Mouse (Mus musculus) macrophage (primary cell): ENCODE measurements around the gene Polr2c. TPM values are rescaled to one million over a fixed set of nuclear protein-coding genes. Genes with fewer than 3 reads are reported as not detected.

Source experiments
- H3K27ac ChIP-seq: fragments of 350-480 bp; formaldehyde crosslinking; 2 replicates; pipeline ENCODE4 v1.9.0; 2021
- H3K36me3 ChIP-seq: fragments of 350-480 bp; formaldehyde crosslinking; 2 replicates; pipeline ENCODE4 v1.9.0; 2021; ENCODE audit errors: inconsistent target
- H3K4me3 ChIP-seq: fragments of 350-480 bp; formaldehyde crosslinking; 2 replicates; pipeline ENCODE4 v1.9.0; 2021; ENCODE audit errors: inconsistent target
- H3K79me2 ChIP-seq: fragments of 350-480 bp; formaldehyde crosslinking; 2 replicates; pipeline ENCODE4 v1.9.0; 2021; ENCODE audit errors: inconsistent target
- WGBS: methylation state at CpG from one replicate; pipeline ENCODE4 v1.1.7; 2026; ENCODE audit warnings: inconsistent platforms; ENCODE audit not compliant: missing documents; 5-methylcytosine and 5-hydroxymethylcytosine counted together
- polyA plus RNA-seq: library from polyadenylated mRNA; stranded (reverse); fragments of 250-400 nt; gene quantifications from 3 replicates; pipeline ENCODE4 v1.2.4, GENCODE M21; 2018; ENCODE audit warnings: inconsistent platforms

Gene Polr2c
- polyA plus RNA-seq, 1 experiment from 2014 or later: 24.0 TPM

DNA sequence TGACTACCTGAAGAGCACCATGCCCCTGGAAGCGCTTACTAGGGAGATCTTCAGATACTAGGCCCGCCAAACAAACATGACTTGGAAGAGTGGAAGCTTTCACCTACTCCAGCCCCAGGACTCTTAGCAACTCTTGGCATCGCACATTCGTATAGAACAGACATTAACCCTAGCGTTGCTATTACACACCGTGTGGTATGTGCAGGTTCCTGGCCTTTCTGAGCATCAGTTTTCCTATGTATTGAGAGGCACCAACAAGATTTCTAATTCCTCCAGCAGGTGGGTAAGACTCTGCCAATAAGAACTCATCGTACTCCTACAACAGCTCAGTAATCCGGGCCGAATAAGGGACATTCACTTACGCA is 59.7 kb downstream of the Polr2c start:
- Histone ChIP-seq H3K4me3 (no peak overlapping the region; the same call in 1 of the 2 replicates), H3K79me2 (no peaks in the 10 kb centered on the region), H3K36me3 (no peaks in the 10 kb centered on the region), H3K27ac (no peak overlapping the region)
- 31% methylated on average over 10 of the region's 10 CpGs for WGBS

DNA sequence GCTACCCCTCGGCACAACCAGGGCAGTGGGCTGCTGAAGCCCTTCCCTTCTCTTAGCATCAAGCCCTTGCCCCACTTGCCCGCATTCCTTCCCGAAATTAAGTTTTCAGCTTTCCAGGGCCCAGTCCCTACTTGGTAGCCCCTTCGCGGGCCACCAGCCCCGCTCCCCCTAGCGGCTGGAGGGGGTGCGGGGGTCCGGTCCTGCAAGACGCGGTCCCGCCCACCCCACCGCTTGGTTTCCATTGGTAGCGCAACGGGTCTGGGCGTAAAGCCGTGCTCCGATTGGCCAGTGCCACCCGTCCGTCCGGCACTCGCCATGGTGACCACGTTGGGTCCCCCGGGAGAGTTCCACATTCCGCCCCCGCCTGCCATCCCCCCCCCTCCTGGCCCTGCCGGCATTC is 60.1 kb downstream of the Polr2c start:
- Histone ChIP-seq H3K27ac (no peak overlapping the region), H3K36me3 (no peaks in the 10 kb centered on the region), H3K4me3 (no peak overlapping the region; the same call in 1 of the 2 replicates), H3K79me2 (no peaks in the 10 kb centered on the region)
- 2% methylated on average over 26 of the region's 27 CpGs for WGBS

DNA sequence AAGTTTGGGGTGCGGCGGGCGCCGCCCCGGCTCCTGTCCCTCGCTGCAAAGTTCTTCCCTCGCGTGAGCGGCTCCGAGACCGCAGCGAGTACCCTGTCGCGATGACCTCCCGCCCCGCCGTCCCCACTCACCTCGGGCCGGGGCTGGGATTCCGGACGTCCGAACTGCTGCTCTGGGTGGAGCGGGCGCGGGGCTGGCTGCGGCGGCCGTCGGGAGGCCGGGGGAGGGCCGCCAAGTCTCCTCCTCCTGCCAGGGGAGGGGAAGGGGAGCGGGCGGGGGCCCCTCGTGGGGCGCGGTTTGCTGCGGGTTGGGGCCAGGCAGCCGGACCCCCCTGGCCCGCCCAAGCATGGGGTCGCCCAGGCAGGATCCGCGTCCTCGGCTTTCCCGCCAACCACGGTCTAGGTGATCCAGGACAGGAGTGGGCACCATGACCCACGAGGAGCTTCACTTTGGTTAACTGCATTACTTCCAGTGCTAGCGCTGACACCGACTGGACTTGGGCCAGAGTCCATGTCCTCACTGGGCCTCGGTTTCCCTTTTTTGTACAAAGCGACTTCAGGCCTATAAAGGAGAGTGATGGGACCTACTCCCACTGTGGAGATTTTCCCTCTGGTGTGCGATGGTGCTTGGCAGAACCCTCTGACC is 60.7 kb downstream of the Polr2c start, which contains the start of gene Ccdc102a:
TSS of gene Ccdc102a (minus strand) at position 248 of the 645 bp plus-strand sequence.
- Histone ChIP-seq H3K36me3 (no peaks in the 10 kb centered on the region), H3K79me2 (no peaks in the 10 kb centered on the region), H3K27ac (no peak within 1 kb of the TSS), H3K4me3 (no peak within 1 kb of the TSS; the same call in 1 of the 2 replicates)
- WGBS: 14% methylated on average over 46 of the region's 51 CpGs

DNA sequence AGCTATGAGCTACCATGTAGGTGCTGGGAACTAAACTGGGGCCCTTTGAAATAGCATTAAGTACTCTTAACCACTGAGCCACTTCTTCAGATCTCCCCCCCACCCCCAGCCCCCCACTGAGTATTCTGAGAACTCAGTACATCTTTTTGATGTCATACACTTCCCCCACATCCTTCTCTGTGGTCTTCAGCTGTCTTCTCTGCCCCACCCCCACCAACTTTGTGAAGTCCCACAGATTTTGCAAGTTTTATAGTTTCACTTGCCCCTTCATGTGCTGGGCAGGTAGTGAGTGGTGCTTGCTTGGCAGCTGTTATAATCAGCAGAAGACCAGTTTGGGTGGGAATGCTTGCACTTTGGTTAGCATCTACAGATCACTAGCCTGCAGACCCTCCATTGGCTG is 62.0 kb downstream of the Polr2c start:
- Histone ChIP-seq H3K36me3 (no peaks in the 10 kb centered on the region), H3K79me2 (no peaks in the 10 kb centered on the region), H3K4me3 (no peak overlapping the region), H3K27ac (no peak overlapping the region)

DNA sequence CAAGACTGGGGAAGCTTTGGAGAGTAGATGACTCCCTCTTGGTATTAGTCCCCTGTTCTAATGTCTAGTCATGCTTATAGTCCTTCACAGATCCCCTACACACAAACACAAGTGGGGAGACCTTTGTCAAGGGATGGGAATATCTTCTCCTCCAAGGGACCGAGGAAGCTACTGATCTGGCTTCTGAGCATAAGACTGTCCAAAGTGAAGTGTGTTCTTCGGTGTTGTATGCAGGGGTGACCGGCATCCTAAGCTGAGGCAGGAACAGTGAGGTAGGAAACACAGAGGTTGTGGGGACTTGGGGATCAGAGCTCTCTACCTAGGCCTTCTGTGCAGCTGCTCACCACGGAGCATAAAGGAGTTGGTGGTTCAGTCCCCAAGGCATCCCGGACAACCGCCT is 64.9 kb downstream of the Polr2c start:
- Histone ChIP-seq H3K4me3 (no peak overlapping the region), H3K79me2 (no peaks in the 10 kb centered on the region), H3K27ac (no peak overlapping the region), H3K36me3 (no peaks in the 10 kb centered on the region)
- 91% methylated on average over 6 of the region's 6 CpGs for WGBS

DNA sequence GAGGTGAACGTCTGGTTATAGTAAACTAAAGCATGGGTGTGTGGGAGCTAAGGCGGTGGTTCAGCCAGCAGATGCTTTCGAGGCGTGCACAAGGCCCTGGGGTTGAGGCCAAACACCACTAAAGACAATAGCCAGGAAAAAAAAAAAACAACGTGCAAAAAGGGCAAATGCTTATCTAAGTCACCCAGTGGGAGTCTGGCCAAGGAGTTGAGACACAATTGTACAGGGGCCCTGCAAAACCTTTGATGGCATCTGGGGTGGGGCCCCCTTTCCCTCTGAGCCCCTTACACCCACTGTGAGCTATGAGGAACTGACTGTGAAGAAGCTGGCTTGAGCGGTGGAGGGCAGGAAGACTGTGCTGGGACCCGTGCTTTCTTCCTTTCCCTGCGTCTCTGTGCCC is 65.4 kb downstream of the Polr2c start:
- 46% methylated on average over 7 of the region's 8 CpGs for WGBS
- Histone ChIP-seq H3K36me3 (no peaks in the 10 kb centered on the region), H3K4me3 (no peak overlapping the region), H3K79me2 (no peaks in the 10 kb centered on the region), H3K27ac (no peak overlapping the region)

Other genes with a start within 250 kb of the Polr2c start
- 25.2 to 117 TPM (median 41.6 TPM) in 3 replicates for gene Arl2bp, start 190.8 kb upstream of the Polr2c start, polyA plus RNA-seq
- gene Pllp, start 161.2 kb upstream of the Polr2c start, polyA plus RNA-seq: not detected in 3 replicates
- 0.78 to 3.7 TPM (median 0.89 TPM) in 3 replicates for gene Ccl22, start 111.9 kb upstream of the Polr2c start, polyA plus RNA-seq
- gene Cx3cl1, start 85.4 kb upstream of the Polr2c start, polyA plus RNA-seq: 0.32 to 0.77 TPM (median 0.51 TPM) in 3 replicates
- not detected in 3 replicates for gene Ccl17, start 47.0 kb upstream of the Polr2c start, polyA plus RNA-seq
- gene Coq9, start 19.1 kb upstream of the Polr2c start, polyA plus RNA-seq: 15.7 to 29.9 TPM (median 26.3 TPM) in 3 replicates
- 10.8 to 28.7 TPM (median 20.3 TPM) in 3 replicates for gene Ciapin1, start 19.1 kb upstream of the Polr2c start, polyA plus RNA-seq
- 1.9 to 2.3 TPM (median 2.0 TPM) in 3 replicates for gene Dok4, start 18.9 kb downstream of the Polr2c start, polyA plus RNA-seq
- gene Ccdc102a, start 60.6 kb downstream of the Polr2c start, polyA plus RNA-seq: 0.06 to 0.21 TPM in 2 of 3 replicates, not detected in the other
- 0.06 TPM in 1 of 3 replicates, not detected in the others for gene Adgrg5, start 66.2 kb downstream of the Polr2c start, polyA plus RNA-seq
- gene Adgrg1, start 117.3 kb downstream of the Polr2c start, polyA plus RNA-seq: 0.36 to 1.5 TPM (median 1.3 TPM) in 3 replicates
- gene Adgrg3, start 160.2 kb downstream of the Polr2c start, polyA plus RNA-seq: 0.44 to 1.8 TPM (median 1.5 TPM) in 3 replicates
- not detected in 3 replicates for gene Drc7, start 197.7 kb downstream of the Polr2c start, polyA plus RNA-seq
- gene Katnb1, start 223.7 kb downstream of the Polr2c start, polyA plus RNA-seq: 7.0 to 7.8 TPM (median 7.1 TPM) in 3 replicates